Mouse (Mus musculus) bone marrow macrophage, adult 2 months (primary cell): ENCODE measurements at regions not wholly inside any gene's neighbourhood (a gene's known extent, or its start where the extent isn't known, plus 50 kb on each side); places are given as distances from the start of the nearest gene placed in this dataset.

Experiments used
- CTCF ChIP-seq: IDR thresholded peaks from 2 replicates; pipeline ENCODE4 v1.5.1; 2012; ENCODE audit warnings: low read depth, mild to moderate bottlenecking, low read length, moderate library complexity
- POLR2A ChIP-seq: IDR thresholded peaks from 2 replicates; pipeline ENCODE4 v1.6.1; 2012; ENCODE audit warnings: mild to moderate bottlenecking, low read depth, low read length, borderline replicate concordance

DNA sequence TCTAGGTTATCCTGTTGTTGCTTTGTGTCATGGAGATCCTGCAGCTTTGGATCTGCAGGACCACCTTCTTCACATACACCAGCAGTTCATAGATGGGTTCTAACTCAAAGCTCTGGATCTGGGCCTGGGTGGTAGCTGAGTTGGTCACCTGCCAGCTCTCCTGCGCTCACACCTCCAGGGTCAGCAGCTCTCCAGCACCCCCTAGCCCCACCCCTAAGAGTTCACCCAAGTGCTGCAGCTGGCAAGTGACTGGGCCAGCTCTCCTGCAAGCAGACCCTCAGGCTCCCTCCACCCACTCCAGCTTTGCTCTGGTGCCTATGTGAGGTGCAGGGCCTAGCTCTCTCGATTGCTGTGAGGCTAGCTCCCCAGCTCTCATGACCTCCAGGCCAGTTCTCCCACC, 198.6 kb upstream of the Fggy start:
- TF ChIP-seq CTCF (no peak), POLR2A (no peak)
